Mouse (Mus musculus): ENCODE data around the gene Dnm2.
"Not testable (repeated sequence)": the region's sequence is repeated elsewhere in the genome, so short reads cannot be mapped to it uniquely, and the experiment has no call there.

The Dnm2 gene

GRCm38 (mm10) chr9:21507753-21508430 lies 83.2 kb downstream of the Dnm2 start:
- peak in 1 of 2 experiments; percentile 41 for DNase-seq

- no peak for DNase-seq
Measured at GRCm38 (mm10) chr9:21508871-21509404, 84.2 kb downstream of the Dnm2 start.

- peak; percentile 95 to 96 for DNase-seq
Measured at GRCm38 (mm10) chr9:21509772-21510688, 85.3 kb downstream of the Dnm2 start, which contains the start of gene Tmed1. Tmed1 (minus strand) TSS chr9:21510252.

GRCm38 (mm10) chr9:21510689-21511015 lies 85.9 kb downstream of the Dnm2 start:
- DNase-seq = no peak

GRCm38 (mm10) chr9:21511052-21511451 lies 86.3 kb downstream of the Dnm2 start:
- DNase-seq = no peak

GRCm38 (mm10) chr9:21513466-21513865 lies 88.8 kb downstream of the Dnm2 start:
- DNase-seq = no peak

- no peak for DNase-seq
Measured at GRCm38 (mm10) chr9:21517947-21518495, 93.3 kb downstream of the Dnm2 start.

GRCm38 (mm10) chr9:21518690-21519089 lies 94.0 kb downstream of the Dnm2 start:
- DNase-seq = not testable (repeated sequence)

- DNase-seq = no peak
Measured at GRCm38 (mm10) chr9:21525142-21525936, 100.6 kb downstream of the Dnm2 start.

GRCm38 (mm10) chr9:21525937-21526633 lies 101.4 kb downstream of the Dnm2 start, which contains the start of gene AB124611:
AB124611 (plus strand) TSS chr9:21526176.
- no peak for DNase-seq

- DNase-seq = no peak
Measured at GRCm38 (mm10) chr9:21526634-21526944, 101.9 kb downstream of the Dnm2 start.

- DNase-seq = no peak
Measured at GRCm38 (mm10) chr9:21527100-21527801, 102.5 kb downstream of the Dnm2 start.

- DNase-seq = no peak
Measured at GRCm38 (mm10) chr9:21527917-21528324, 103.2 kb downstream of the Dnm2 start.

- DNase-seq = no peak
Measured at GRCm38 (mm10) chr9:21536501-21536900, 111.8 kb downstream of the Dnm2 start.

GRCm38 (mm10) chr9:21537009-21537408 lies 112.3 kb downstream of the Dnm2 start:
- DNase-seq = no peak

- no peak for DNase-seq
Measured at GRCm38 (mm10) chr9:21539981-21540753, 115.5 kb downstream of the Dnm2 start.

GRCm38 (mm10) chr9:21542001-21542400 lies 117.3 kb downstream of the Dnm2 start:
- DNase-seq = not testable (repeated sequence)

- DNase-seq = no peak
Measured at GRCm38 (mm10) chr9:21545351-21545915, 120.7 kb downstream of the Dnm2 start.

GRCm38 (mm10) chr9:21545916-21546788 lies 121.4 kb downstream of the Dnm2 start:
- peak; percentile 100 for DNase-seq

Data from cerebellum, postnatal 25 days (tissue).